Mouse (Mus musculus) v-Abl transformed pro-B cells (cell line): ENCODE data around the gene Eif4enif1.

Experiments used
- in situ Hi-C, 2 experiments: fragments of 400-800 bp; cut with MboI; formaldehyde crosslinking; loops; one replicate each; pipeline ENCODE4 v1.15.1; 2025; ENCODE audit not compliant: unreplicated experiment in 2 of 2

Gene Eif4enif1

DNA sequence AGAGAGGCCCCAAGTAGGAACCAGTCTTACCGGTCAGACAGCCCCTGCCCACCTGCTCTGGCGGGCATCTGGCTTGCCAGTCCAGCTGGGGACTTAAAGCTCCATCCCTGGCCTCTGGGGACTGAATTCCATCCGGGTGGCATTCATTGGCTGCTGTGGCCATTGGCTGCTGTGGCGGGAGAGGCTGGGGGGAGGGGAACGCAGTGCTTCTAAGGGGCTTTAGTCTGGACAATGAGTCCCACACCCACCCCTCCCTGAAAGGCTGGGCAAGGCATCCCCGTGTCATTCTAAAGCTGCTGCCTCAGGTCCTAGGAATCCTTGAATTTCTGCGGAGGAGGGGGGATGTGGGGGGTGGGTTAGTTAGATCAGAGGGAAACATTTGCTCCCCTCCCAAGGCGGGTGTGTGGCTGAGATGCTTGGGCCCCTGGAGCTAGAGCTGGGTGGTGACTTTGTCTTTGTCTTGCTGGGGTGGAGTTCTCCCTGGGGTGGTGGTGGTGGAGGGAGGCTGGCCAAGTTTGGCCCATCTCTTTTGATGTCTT lies 90.6 kb downstream of the Eif4enif1 start:
- in situ Hi-C loops: loop anchor here (5.0 kb wide), 1 partner anchor 40 kb away; the partner anchor contains the start of gene Pik3ip1 (in 2 of the 2)

DNA sequence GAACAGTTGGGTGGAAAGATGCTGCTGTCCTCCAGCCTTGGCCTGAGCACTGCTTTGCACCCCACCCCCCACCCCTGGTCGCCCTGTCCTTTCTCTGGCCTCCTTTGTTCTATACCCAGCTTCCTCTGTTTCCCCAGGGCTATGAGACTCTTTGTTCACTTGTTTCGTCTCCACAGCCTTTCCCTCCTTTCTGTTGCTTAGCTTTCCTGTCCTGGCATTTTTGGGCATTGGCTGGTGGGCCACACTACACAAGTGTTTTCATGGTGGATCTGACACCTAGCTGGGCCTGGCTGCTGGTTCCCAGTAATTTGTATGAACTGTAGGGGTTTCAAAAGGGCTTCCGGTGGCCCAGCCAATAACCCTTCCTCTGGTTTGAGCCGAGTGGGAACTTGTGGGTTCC lies 91.2 kb downstream of the Eif4enif1 start:
- in situ Hi-C loops: loop anchor here (5.0 kb wide), 1 partner anchor 39 kb away; the partner anchor contains the start of gene Pik3ip1 (in 2 of the 2)
